23 mouse cellular contexts compared by ENCODE assay signal in genomic region chr2:146525483-146525882, GRCm38 (mm10). TPM values are rescaled to one million over a fixed set of nuclear protein-coding genes. Genes with fewer than 3 reads are reported as not detected.
DNase-seq lines count a peak whose midpoint lies in the region; ATAC-seq and TF ChIP-seq lines count a peak whose summit lies in the region.
"Had no signal": no experiment of that assay in that cellular context is flagged by ENCODE, and none has a peak within 500 bp of the region (broad histone marks: within the 10 kb centered on the region; RNA-seq: fewer than 3 reads in every experiment).

No protein-coding gene starts in this region.

- DNase-seq in liver, adult 2 months (ENCODE audit: extremely low read depth, low read depth, low spot score) = peak; percentile 53
- DNase-seq in liver (no peak), G1E (ENCODE audit: low spot score) (no peak), MEL (ENCODE audit: low read depth, low spot score) (peak; percentile 33)
- no peak for DNase-seq in ovary, adult 18-20 months (ENCODE audit: low spot score)
- DNase-seq in layer of hippocampus, adult 18-20 months (ENCODE audit: low spot score in 2 of 2) = no peak
- DNase-seq: adrenal gland, adult 2 months; adrenal gland, adult 8-10 months; adrenal gland, postnatal 10 days; adrenal gland, postnatal 14 days; adrenal gland, postnatal 25 days; adrenal gland, postnatal 36 days; B cell, adult 2 months; cerebellum, adult 11 months; cerebellum, adult 11-12 months; cerebellum, adult 18-20 months; cerebellum, adult 2 months had no signal

- WGBS in intestine, postnatal 0 days = 30% methylated on average over 2 of the region's 2 CpGs
- 36% methylated on average over 2 of the region's 2 CpGs for WGBS in intestine, embryonic 15.5 days
- WGBS in liver, adult 2 months = 0% methylated on average over 2 of the region's 2 CpGs

- H3K4me3 ChIP-seq in intestine, postnatal 0 days (ENCODE audit: low read depth, low read length) = no peak overlapping the region
- no peak overlapping the region for H3K4me3 ChIP-seq in intestine, embryonic 15.5 days (replicated peaks)
- H3K4me3 ChIP-seq in liver, adult 2 months (ENCODE audit: insufficient read depth, low read depth, low read length) = no peak overlapping the region
- H3K4me3 ChIP-seq in G1E (ENCODE audit: low read depth, low read length) = no peak overlapping the region
- no peak overlapping the region for H3K4me3 ChIP-seq in MEL (ENCODE audit: control insufficient read depth in 1 of 2, insufficient read depth in 1 of 2, low read depth in 2 of 2, low read length in 2 of 2)

- no peaks in the 10 kb centered on the region for H3K36me3 ChIP-seq in intestine, postnatal 0 days (ENCODE audit: control insufficient read depth, insufficient read depth)
- H3K36me3 ChIP-seq in intestine, embryonic 15.5 days = no peaks in the 10 kb centered on the region
- no peaks in the 10 kb centered on the region for H3K36me3 ChIP-seq in liver, adult 2 months (ENCODE audit: control insufficient read depth, insufficient read depth, low read length)
- H3K36me3 ChIP-seq in G1E (replicated peaks) = no peaks in the 10 kb centered on the region
- H3K36me3 ChIP-seq in MEL (ENCODE audit: control insufficient read depth in 1 of 2, insufficient read depth in 2 of 2, low read length in 2 of 2) = peaks cover 0 to 5% of the 10 kb centered on the region in 2 experiments; a peak in 2 of 4 replicates

- H3K9ac ChIP-seq in intestine, postnatal 0 days (ENCODE audit: low read depth, low read length) = no peak overlapping the region
- no peak overlapping the region for H3K9ac ChIP-seq in intestine, embryonic 15.5 days
- no peak overlapping the region for H3K9ac ChIP-seq in liver, adult 2 months (ENCODE audit: low read depth, low read length)
- no peak overlapping the region for H3K9ac ChIP-seq in MEL (ENCODE audit: control insufficient read depth, low read depth, low read length, poor library complexity, severe bottlenecking)

- H3K27me3 ChIP-seq in intestine, postnatal 0 days (replicated peaks; ENCODE audit: control insufficient read depth, insufficient read depth, low read length) = no peaks in the 10 kb centered on the region
- no peaks in the 10 kb centered on the region for H3K27me3 ChIP-seq in intestine, embryonic 15.5 days (replicated peaks)
- no peaks in the 10 kb centered on the region for H3K27me3 ChIP-seq in liver, adult 2 months (ENCODE audit: control insufficient read depth, insufficient read depth, low read length)
- H3K27me3 ChIP-seq in G1E (ENCODE audit: insufficient read depth, low read length) (peaks cover under 1% of the 10 kb centered on the region; the same call in 1 of the 2 replicates), MEL (ENCODE audit: control insufficient read depth in 1 of 2, insufficient read depth in 2 of 2, low read length in 2 of 2) (no peaks in the 10 kb centered on the region)
- H3K27me3 ChIP-seq: CH12.LX had no signal

- no peak overlapping the region for H3K27ac ChIP-seq in intestine, postnatal 0 days (ENCODE audit: low read depth, low read length)
- H3K27ac ChIP-seq in intestine, embryonic 15.5 days = no peak overlapping the region
- H3K27ac ChIP-seq in liver, adult 2 months (replicated peaks; ENCODE audit: insufficient read depth, low read depth, low read length) = no peak overlapping the region
- H3K27ac ChIP-seq in MEL (ENCODE audit: control insufficient read depth, low read depth, low read length) = no peak overlapping the region

- H3K4me2 ChIP-seq in intestine, postnatal 0 days (replicated peaks; ENCODE audit: low read depth) = 0 out of 2 replicates have a peak overlapping the region, but pooled peaks have one; percentile 14
- H3K4me2 ChIP-seq in intestine, embryonic 15.5 days (replicated peaks) = no peak overlapping the region

- TF ChIP-seq POLR2A in liver, adult 2 months (IDR thresholded peaks at IDR 0.05; ENCODE audit: extremely low read depth, insufficient read depth, low read length) = no peak
- TF ChIP-seq POLR2A in MEL (IDR thresholded peaks at IDR 0.05; ENCODE audit: control insufficient read depth in 1 of 2, insufficient read depth in 1 of 2, low read depth in 1 of 2, low read length in 2 of 2, poor library complexity in 1 of 2) = no peak

- TF ChIP-seq RAD21 in MEL (IDR thresholded peaks at IDR 0.05; ENCODE audit: low read depth, low read length) = no peak

- H3K4me1 ChIP-seq in intestine, postnatal 0 days (replicated peaks; ENCODE audit: control insufficient read depth, insufficient read depth, low read length) = no peaks in the 10 kb centered on the region
- no peaks in the 10 kb centered on the region for H3K4me1 ChIP-seq in intestine, embryonic 15.5 days (replicated peaks)
- H3K4me1 ChIP-seq in liver, adult 2 months (ENCODE audit: control insufficient read depth, insufficient read depth, low read length) = peaks cover 12% of the 10 kb centered on the region
- H3K4me1 ChIP-seq in G1E (ENCODE audit: insufficient read depth, low read depth, low read length) (peaks cover 10% of the 10 kb centered on the region), MEL (ENCODE audit: control insufficient read depth in 1 of 2, insufficient read depth in 2 of 2, low read length in 2 of 2) (peaks cover 4 to 8% of the 10 kb centered on the region in 2 experiments; a peak in 3 of 4 replicates)

- H3K9me3 ChIP-seq in intestine, postnatal 0 days (ENCODE audit: control insufficient read depth) = no peaks in the 10 kb centered on the region
- H3K9me3 ChIP-seq in intestine, embryonic 15.5 days = no peaks in the 10 kb centered on the region
- H3K9me3 ChIP-seq in G1E (replicated peaks) (no peaks in the 10 kb centered on the region), MEL (replicated peaks; ENCODE audit: insufficient read depth, low read length) (no peaks in the 10 kb centered on the region)

- peak; percentile 17 to 40; a peak in 2 of 4 replicates for TF ChIP-seq EP300 in MEL (IDR thresholded peaks at IDR 0.05; ENCODE audit: low read depth in 1 of 2, low read length in 2 of 2)

- ATAC-seq in intestine, postnatal 0 days = no peak
- no peak for ATAC-seq in intestine, embryonic 15.5 days
- ATAC-seq in G1E (ENCODE audit: extremely low read depth, insufficient number of reproducible peaks, low FRiP score, poor library complexity, severe bottlenecking) = 0 out of 2 replicates have a peak, but pooled peaks have one; percentile 9
- ATAC-seq: activated CD4-positive, CD25-positive, alpha-beta regulatory T cell, adult 4 months; CD4-positive, CD25-positive, alpha-beta regulatory T cell, adult 4 months; Patski had no signal

- no peaks in the 10 kb centered on the region for H3K79me2 ChIP-seq in liver, adult 2 months (ENCODE audit: control insufficient read depth, insufficient read depth, low read length)
- H3K79me2 ChIP-seq in MEL (ENCODE audit: control insufficient read depth, insufficient read depth, low read length, poor library complexity) = no peaks in the 10 kb centered on the region

- no peak for TF ChIP-seq CTCF in intestine, postnatal 0 days (IDR thresholded peaks at IDR 0.05; ENCODE audit: low read depth)
- no peak for TF ChIP-seq CTCF in liver, adult 2 months (IDR thresholded peaks at IDR 0.05; ENCODE audit: low read depth, low read length)
- TF ChIP-seq CTCF in G1E (IDR thresholded peaks at IDR 0.05; ENCODE audit: low read depth, low read length) (no peak), MEL (IDR thresholded peaks at IDR 0.05 in 2 of 3, conservative IDR thresholded peaks at IDR 0.05 in 1 of 3; ENCODE audit: control insufficient read depth in 1 of 3, insufficient read depth in 1 of 3, low read depth in 2 of 3, low read length in 3 of 3, poor library complexity in 1 of 3, severe bottlenecking in 1 of 3) (no peak)

TF ChIP-seq in MEL, 35 proteins besides CTCF, POLR2A, EP300 and RAD21 (continues in another document):
- TF ChIP-seq TAL1 (IDR thresholded peaks at IDR 0.05; ENCODE audit: low read length) = no peak
- TF ChIP-seq RCOR1 (IDR thresholded peaks at IDR 0.05; ENCODE audit: low read depth, low read length) = 0 out of 2 replicates have a peak, but pooled peaks have one; percentile 42
- TF ChIP-seq JUND (IDR thresholded peaks at IDR 0.05; ENCODE audit: low read depth, low read length) = peak; percentile 71; the same call in 1 of the 2 replicates
- peak; percentile 49; the same call in 1 of the 2 replicates for TF ChIP-seq ETS1 (IDR thresholded peaks at IDR 0.05; ENCODE audit: low read depth, low read length)
- TF ChIP-seq KAT2A (conservative IDR thresholded peaks at IDR 0.05; ENCODE audit: low read depth, low read length) = no peak
- peak; percentile 33; the same call in 1 of the 2 replicates for TF ChIP-seq SIN3A (IDR thresholded peaks at IDR 0.05; ENCODE audit: low read length)
- TF ChIP-seq POLR2AphosphoS2 (IDR thresholded peaks at IDR 0.05; ENCODE audit: low read length) = no peak
- no peak for TF ChIP-seq NRF1 (IDR thresholded peaks at IDR 0.05; ENCODE audit: insufficient read depth, low read depth, low read length, poor library complexity, severe bottlenecking)
- no peak for TF ChIP-seq MAX (IDR thresholded peaks at IDR 0.05; ENCODE audit: low read length)
- no peak for TF ChIP-seq POLR2AphosphoS5 (IDR thresholded peaks at IDR 0.05; ENCODE audit: borderline replicate concordance, low read depth, low read length)
- TF ChIP-seq UBTF (IDR thresholded peaks at IDR 0.05; ENCODE audit: borderline replicate concordance, insufficient read depth, low read depth, low read length) = no peak
- TF ChIP-seq ZKSCAN1 (IDR thresholded peaks at IDR 0.05; ENCODE audit: low read depth, low read length) = no peak
- no peak for TF ChIP-seq USF2 (IDR thresholded peaks at IDR 0.05; ENCODE audit: borderline replicate concordance in 1 of 2, insufficient read depth in 1 of 2, low read depth in 1 of 2, low read length in 2 of 2)
- no peak for TF ChIP-seq ELF1 (IDR thresholded peaks at IDR 0.05; ENCODE audit: low read depth, low read length)
- TF ChIP-seq MAZ (IDR thresholded peaks at IDR 0.05; ENCODE audit: low read depth, low read length) = no peak
- TF ChIP-seq USF1 (IDR thresholded peaks at IDR 0.05; ENCODE audit: low read depth, low read length) = no peak
- TF ChIP-seq HCFC1 (IDR thresholded peaks at IDR 0.05; ENCODE audit: low read depth, low read length) = no peak
- no peak for TF ChIP-seq CHD2 (IDR thresholded peaks at IDR 0.05; ENCODE audit: low read length)

RNA-seq across cellular contexts. Expression of gene Ralgapa2, which starts 13.3 kb away (rescaled TPM):
- 4.9 and 6.1 TPM in 2 replicates for polyA plus RNA-seq in intestine, postnatal 0 days (2015; fragmentation: Nextera tagmentation; extraction: Ambion mirVana)
- polyA plus RNA-seq in intestine, embryonic 15.5 days (2015; fragmentation: Nextera tagmentation; extraction: Ambion mirVana) = 8.5 and 9.2 TPM in 2 replicates
- total RNA-seq in liver, adult 2 months (2014; rRNA removed) = 54.2 and 58.0 TPM in 2 replicates
- 9.4 and 12.4 TPM in 2 replicates for polyA plus RNA-seq in liver, adult 2 months (2012; rRNA removed)
- total RNA-seq in G1E (2014; fragmentation: Nextera tagmentation) (25.2 and 48.2 TPM in 2 replicates), G1E (2017) (16.2 and 18.8 TPM in 2 replicates), MEL (2012; rRNA removed) (9.2 and 9.4 TPM in 2 replicates)
- polyA plus RNA-seq in G1E (2012) (7.0 and 8.2 TPM in 2 replicates), MEL (2012; ENCODE audit: insufficient read depth in 1 of 2, insufficient read length in 2 of 2, low read depth in 1 of 2, low replicate concordance in 2 of 2, missing spikeins in 1 of 2) (1 to 10 TPM in 1 of 2 experiments, not detected in 1; 9.6 TPM)
- 10 to 100 TPM; 19.0 to 21.3 TPM for total RNA-seq in layer of hippocampus, adult 18-20 months (2021)

Comparison
In these comparisons a context has a peak if more than half of its experiments do, and no peak if none do; other contexts are left out.
1. DNase-seq: peak in liver, adult 2 months (single experiment) and MEL (single experiment); none in liver (single experiment), G1E (single experiment), ovary, adult 18-20 months (single experiment) and layer of hippocampus, adult 18-20 months (0 of 2).